Mouse (Mus musculus) urinary bladder, postnatal 14 days (tissue): ENCODE measurements at regions not wholly inside any gene's neighbourhood (a gene's known extent, or its start where the extent isn't known, plus 50 kb on each side); places are given as distances from the start of the nearest gene placed in this dataset.

Experiments used
- DNase-seq: peaks from one replicate; pipeline ENCODE4 v3.0.0; 2021; ENCODE audit warnings: low spot score

GRCm38 (mm10) chr11:63585216-63585869 lies 336.7 kb downstream of the Hs3st3b1 start:
- DNase-seq = no peak

GRCm38 (mm10) chr11:63620220-63620619 lies 301.9 kb downstream of the Hs3st3b1 start:
- DNase-seq = no peak

GRCm38 (mm10) chr11:63630336-63630735 lies 291.8 kb downstream of the Hs3st3b1 start:
- DNase-seq = no peak

GRCm38 (mm10) chr11:63657057-63657456 lies 265.0 kb downstream of the Hs3st3b1 start:
- no peak for DNase-seq

GRCm38 (mm10) chr11:63665268-63665934 lies 256.7 kb downstream of the Hs3st3b1 start:
- DNase-seq = no peak

- DNase-seq = peak; percentile 8
Measured at GRCm38 (mm10) chr11:63670477-63670876, 251.6 kb downstream of the Hs3st3b1 start.

- DNase-seq = no peak
Measured at GRCm38 (mm10) chr11:63671816-63672215, 250.3 kb downstream of the Hs3st3b1 start.

- no peak for DNase-seq
Measured at GRCm38 (mm10) chr11:63677921-63678320, 244.2 kb downstream of the Hs3st3b1 start.

- no peak for DNase-seq
Measured at GRCm38 (mm10) chr11:63678382-63678905, 243.6 kb downstream of the Hs3st3b1 start.

- no peak for DNase-seq
Measured at GRCm38 (mm10) chr11:63679491-63679890, 242.6 kb downstream of the Hs3st3b1 start.

- no peak for DNase-seq
Measured at GRCm38 (mm10) chr11:63684228-63684980, 237.7 kb downstream of the Hs3st3b1 start.

GRCm38 (mm10) chr11:63691041-63691440 lies 231.0 kb downstream of the Hs3st3b1 start:
- peak; percentile 8 for DNase-seq

- DNase-seq = no peak
Measured at GRCm38 (mm10) chr11:63704995-63705580, 217.0 kb downstream of the Hs3st3b1 start.

- DNase-seq = no peak
Measured at GRCm38 (mm10) chr11:63706057-63706456, 216.0 kb downstream of the Hs3st3b1 start.

- no peak for DNase-seq
Measured at GRCm38 (mm10) chr11:63707093-63707492, 215.0 kb downstream of the Hs3st3b1 start.

GRCm38 (mm10) chr11:63708412-63708811 lies 213.7 kb downstream of the Hs3st3b1 start:
- no peak for DNase-seq

GRCm38 (mm10) chr11:63712053-63712864 lies 209.8 kb downstream of the Hs3st3b1 start:
- DNase-seq = no peak

GRCm38 (mm10) chr11:63722261-63722660 lies 199.8 kb downstream of the Hs3st3b1 start:
- no peak for DNase-seq

GRCm38 (mm10) chr11:63730880-63731279 lies 191.2 kb downstream of the Hs3st3b1 start:
- DNase-seq = no peak

GRCm38 (mm10) chr11:63753260-63753659 lies 168.8 kb downstream of the Hs3st3b1 start:
- no peak for DNase-seq

- DNase-seq = no peak
Measured at GRCm38 (mm10) chr11:63754826-63755225, 167.3 kb downstream of the Hs3st3b1 start.
